Mouse (Mus musculus) ES-Bruce4 (cell line): ENCODE measurements around the gene Mia.

Source experiments
- CTCF ChIP-seq: IDR thresholded peaks from one replicate; pipeline ENCODE4 v1.8.1; 2011; ENCODE audit warnings: low read depth, low read length
- EP300 ChIP-seq: IDR thresholded peaks from 2 replicates; pipeline ENCODE4 v1.6.1; 2011; ENCODE audit warnings: low read depth, low read length; ENCODE audit not compliant: insufficient read depth

DNA sequence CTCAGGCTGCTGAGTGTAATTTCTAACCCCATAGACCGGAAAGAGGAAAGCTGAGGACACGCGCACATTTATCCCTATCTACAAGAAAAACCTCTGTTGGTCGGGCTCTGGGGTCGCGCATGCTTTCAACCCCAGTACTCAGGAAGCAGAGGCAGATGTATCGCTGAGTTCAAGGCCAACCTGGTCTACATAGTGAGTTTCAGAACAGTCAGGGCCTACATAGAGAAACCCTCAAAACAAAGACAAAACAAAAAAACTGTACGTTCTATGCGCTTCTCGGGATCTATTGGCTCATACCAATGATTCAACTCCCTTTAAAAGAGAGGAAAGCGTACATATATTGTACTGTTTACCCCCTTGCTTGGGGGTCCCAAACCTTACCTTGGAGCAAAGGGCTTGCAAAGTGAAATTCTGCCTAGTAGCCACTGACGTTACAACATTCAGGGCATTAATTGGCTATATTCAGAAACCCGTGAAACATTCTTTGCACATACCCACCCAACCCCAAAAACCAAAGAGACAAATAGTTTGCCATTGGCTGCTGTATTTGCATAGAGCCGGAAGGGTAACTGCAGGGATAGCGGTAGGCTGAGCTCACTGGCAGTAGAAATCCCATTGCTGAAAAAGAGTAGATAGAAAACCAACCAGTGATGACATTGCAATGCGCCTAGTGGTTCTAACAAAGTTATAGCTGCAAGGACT is 1.6 kb downstream of the Mia start:
- no peak for TF ChIP-seq CTCF
- no peak for TF ChIP-seq EP300
